Mouse (Mus musculus) lung, postnatal 14 days (tissue): ENCODE results near the gene Apol7b.

Experiments used
- DNase-seq: peaks from one replicate; pipeline ENCODE4 v3.0.0; 2021

Gene Apol7b

DNA sequence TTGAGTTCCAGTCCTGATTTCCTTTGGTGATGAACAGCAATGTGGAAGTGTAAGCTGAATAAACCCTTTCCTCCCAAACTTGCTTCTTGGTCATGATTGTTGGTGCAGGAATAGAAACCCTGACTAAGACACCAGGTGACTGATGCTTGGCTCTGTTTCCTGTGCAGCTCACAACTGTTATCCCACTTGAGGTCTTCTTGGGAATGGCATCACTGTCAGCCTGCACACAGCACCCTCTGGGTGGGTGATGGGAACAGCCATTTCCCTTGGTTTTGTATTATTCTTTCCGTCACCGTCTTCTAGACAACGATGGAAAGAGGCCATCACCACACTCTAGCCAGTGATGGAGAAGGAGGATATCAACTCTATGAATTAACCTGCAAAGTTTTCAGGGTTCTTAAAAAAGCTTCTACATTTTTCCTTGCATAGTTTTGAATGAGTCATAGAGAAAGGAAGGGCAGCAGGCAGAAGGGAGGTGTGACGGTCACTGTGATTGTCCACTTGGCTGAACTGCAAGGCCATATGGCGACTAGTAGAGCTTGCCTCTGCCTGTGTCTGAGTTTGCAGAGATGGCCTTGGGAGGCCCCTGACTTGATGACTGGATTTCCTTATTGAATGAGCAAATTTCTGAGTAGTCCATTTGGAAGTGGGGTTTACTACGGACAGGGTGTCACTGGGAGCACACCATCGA, 62.8 kb downstream of the Apol7b start:
- no peak for DNase-seq

DNA sequence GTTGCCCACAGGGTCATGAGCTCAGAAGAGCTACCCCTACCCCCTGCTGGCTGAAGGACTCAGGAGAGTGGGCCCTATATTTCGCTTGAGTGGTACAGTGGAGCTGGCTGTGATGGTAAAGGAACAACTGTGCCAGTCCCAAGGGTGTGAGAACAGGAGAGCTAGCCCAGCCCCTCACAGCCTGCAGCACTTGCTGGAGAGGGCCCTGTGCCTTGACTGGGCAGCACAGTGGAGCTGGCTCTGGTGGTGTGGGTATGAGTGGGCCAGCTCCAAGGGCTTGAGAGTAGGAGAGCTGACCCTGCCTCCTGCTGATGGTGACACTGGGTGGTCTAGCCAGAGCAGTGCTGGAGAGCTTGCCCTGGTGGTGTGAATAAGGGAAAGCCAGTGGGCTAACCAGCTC, 64.4 kb downstream of the Apol7b start:
- no peak for DNase-seq

DNA sequence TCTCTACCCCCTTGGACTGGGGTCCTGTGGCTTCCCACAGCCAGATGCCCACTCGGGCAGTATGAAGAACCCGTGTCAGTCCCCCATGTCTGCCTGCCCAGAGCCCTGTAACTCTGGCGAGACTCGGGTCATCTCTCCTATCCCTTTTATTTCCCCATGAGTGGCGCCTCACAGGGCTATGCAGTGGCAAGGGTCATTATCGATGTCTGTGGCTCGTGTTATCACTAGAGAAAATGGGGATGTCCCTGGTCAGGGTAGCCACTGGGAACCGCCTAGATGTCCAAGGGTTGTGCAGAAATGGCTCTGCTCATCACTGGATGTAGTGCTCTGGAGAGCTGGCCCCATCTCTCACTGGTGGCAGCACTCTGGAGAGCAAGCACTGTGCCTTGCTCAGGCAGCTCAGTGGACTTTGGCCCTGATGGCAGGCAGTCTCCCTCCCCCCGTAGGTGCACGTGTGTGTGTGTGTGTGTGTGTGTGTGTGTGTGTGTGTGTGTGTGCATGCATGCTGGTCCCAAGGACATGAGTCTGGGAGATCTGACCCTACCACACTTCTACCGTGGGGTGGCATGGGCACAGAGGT, 64.9 kb downstream of the Apol7b start:
- no peak for DNase-seq

DNA sequence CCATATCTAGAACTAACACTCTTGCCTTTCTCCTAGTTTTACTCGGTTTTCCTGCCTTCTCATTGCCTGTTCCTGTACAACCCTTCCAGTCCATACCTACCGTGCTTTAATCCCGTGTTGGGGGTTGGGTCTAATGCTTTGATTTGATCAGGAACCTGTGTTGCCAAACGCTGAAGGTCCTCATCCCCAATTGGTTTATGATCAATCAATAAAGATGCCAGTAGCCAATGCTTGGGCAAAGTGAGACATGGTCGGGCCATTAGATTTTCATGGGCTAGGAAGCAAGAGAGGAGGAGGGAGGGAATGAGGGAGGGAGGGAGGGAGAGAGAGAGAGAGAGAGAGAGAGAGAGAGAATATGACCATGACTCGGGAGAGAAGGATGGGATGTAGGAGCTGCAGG, 65.8 kb downstream of the Apol7b start:
- no peak for DNase-seq

DNA sequence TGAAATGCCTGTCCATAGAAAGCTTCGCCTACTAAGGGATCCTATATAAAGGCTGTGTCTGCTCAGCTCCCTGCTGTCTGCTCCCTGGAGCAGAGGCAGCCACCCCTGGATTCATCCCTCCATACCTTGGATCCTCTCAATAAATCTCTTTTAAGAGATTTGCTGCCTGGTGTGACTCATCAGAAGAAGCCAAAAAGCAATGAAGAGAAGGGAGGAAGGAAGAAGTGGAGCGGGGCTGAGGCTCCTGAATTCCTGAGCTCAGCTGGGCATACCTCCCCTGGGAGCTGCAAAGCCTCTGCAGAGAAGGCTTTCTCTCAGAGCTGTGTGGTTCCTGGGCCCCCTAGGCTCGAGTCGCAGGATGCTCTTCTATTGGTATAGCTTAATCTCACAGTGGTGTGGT, 67.4 kb downstream of the Apol7b start:
- no peak for DNase-seq

DNA sequence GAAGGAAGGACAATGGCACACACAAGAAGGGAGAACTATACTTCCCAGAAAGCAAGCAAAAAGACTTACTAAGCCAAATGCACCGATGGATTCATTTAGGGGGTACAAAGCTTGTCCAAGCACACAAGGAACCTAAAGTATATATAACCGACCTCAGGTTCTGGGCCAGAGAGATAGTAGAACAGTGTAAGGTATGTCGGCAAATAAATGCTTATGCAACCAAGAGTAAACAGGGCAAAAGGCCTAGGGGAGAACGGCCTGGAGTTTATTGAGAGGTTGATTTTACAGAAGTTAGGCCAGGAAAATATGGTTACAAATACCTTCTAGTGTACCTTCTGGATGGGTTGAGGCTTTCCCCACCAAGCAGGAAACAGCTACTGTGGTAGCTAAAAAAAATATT, 69.9 kb downstream of the Apol7b start:
- no peak for DNase-seq

DNA sequence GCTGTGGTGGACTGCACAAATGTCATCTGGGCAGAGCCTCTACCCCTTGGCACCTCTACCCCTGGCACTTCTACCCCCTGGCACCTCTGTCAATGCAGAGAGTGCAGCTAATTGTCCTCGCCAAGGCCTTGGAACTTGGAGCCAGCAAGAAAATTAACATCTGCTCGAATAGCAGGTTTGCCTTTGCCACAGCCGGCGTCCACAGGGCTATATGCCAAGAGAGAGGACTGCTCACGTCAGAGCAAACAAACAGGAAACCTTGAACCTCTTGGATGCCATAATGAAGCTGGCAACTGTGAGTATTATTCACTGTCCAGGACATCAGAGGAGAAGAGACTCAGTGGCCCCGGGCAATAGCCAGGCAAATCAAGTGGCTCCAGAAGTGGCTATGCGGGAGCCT, 70.4 kb downstream of the Apol7b start:
- no peak for DNase-seq
